Mouse (Mus musculus): Measurements from ENCODE around the gene Sapcd1. TPM values are rescaled to one million over a fixed set of nuclear protein-coding genes. Genes with fewer than 3 reads are reported as not detected.
"Not testable (repeated sequence)": the region's sequence is repeated elsewhere in the genome, so short reads cannot be mapped to it uniquely, and the experiment has no call there.

Gene Sapcd1
- polyA plus RNA-seq, 1 experiment: 7.3 TPM

GRCm38 (mm10) chr17:35043794-35044193 lies 16.0 kb upstream of the Sapcd1 start:
- Histone ChIP-seq H3K27me3 (ENCODE audit: control insufficient read depth, insufficient read depth, low read length) (no peaks in the 10 kb centered on the region), H3K27ac (ENCODE audit: insufficient read depth, low read length) (no peak overlapping the region), H3K4me1 (ENCODE audit: control insufficient read depth, insufficient read depth, insufficient read length) (peaks cover 10% of the 10 kb centered on the region), H3K36me3 (ENCODE audit: control insufficient read depth, insufficient read depth, low read length) (no peaks in the 10 kb centered on the region), H3K4me3 (ENCODE audit: extremely low read depth, insufficient read depth, insufficient read length) (no peak overlapping the region)
- TF ChIP-seq POLR2A (IDR thresholded peaks at IDR 0.05; ENCODE audit: low read depth, low read length): no peak
- no peak for TF ChIP-seq CTCF (IDR thresholded peaks at IDR 0.05; ENCODE audit: extremely low read depth, insufficient read depth, insufficient read length, insufficient replicate concordance)
- WGBS: 88% methylated on average over 4 of the region's 4 CpGs
- DNase-seq (ENCODE audit: low read depth in 1 of 2, low spot score in 2 of 2): no peak

DNA sequence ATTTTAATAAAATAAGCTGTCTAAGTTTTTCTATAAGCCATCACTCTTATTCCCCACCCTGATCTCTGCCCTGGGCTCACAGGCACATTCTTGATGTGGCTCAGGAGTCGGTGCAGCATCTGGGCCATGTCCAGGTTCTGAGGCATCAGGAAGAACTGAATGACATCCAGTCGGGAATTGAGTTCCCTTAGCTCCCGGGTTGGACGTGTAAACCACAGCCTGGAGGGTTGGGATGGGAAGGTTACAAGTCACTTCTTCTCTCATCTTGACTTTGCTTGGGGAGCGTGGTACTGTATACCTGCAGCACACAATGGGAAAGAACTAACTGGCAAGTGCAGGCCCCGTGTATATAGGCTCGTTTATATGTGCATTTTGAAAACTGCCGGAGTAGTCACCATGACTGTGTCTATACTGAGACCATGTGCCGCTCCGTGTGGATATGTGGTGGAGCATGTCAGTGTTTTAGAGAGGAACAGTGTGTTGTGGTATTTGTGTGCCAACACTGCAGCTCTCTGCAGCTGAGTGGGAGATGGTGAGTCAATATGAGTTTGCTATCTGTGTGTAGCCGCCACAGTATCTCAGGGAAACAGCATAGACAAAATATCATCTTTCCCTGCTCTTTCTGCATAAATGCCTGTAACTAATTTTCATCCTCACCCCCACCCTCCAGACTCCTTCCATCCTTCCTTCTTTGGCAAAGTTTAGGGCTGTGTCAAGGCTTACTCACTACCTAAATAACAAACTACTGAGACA lies 11.5 kb upstream of the Sapcd1 start:
- no peaks in the 10 kb centered on the region for H3K4me1 ChIP-seq (ENCODE audit: control insufficient read depth, insufficient read depth, insufficient read length)
- H3K27me3 ChIP-seq (ENCODE audit: control insufficient read depth, insufficient read depth, low read length): no peaks in the 10 kb centered on the region
- H3K4me3 ChIP-seq (ENCODE audit: extremely low read depth, insufficient read depth, insufficient read length): no peak overlapping the region
- H3K36me3 ChIP-seq (ENCODE audit: control insufficient read depth, insufficient read depth, low read length): no peaks in the 10 kb centered on the region
- DNase-seq (ENCODE audit: low read depth in 1 of 2, low spot score in 2 of 2): no peak
- WGBS: 94% methylated on average over 11 of the region's 11 CpGs
- no peak overlapping the region for H3K27ac ChIP-seq (ENCODE audit: insufficient read depth, low read length)
- TF ChIP-seq POLR2A (IDR thresholded peaks at IDR 0.05; ENCODE audit: low read depth, low read length) (no peak), CTCF (IDR thresholded peaks at IDR 0.05; ENCODE audit: extremely low read depth, insufficient read depth, insufficient read length, insufficient replicate concordance) (no peak)

GRCm38 (mm10) chr17:35034896-35035295 lies 7.1 kb upstream of the Sapcd1 start:
- TF ChIP-seq CTCF (IDR thresholded peaks at IDR 0.05; ENCODE audit: extremely low read depth, insufficient read depth, insufficient read length, insufficient replicate concordance) (no peak), POLR2A (IDR thresholded peaks at IDR 0.05; ENCODE audit: low read depth, low read length) (no peak)
- WGBS: 65% methylated on average over 6 of the region's 6 CpGs
- Histone ChIP-seq H3K27me3 (ENCODE audit: control insufficient read depth, insufficient read depth, low read length) (no peaks in the 10 kb centered on the region), H3K4me1 (ENCODE audit: control insufficient read depth, insufficient read depth, insufficient read length) (peaks cover 9% of the 10 kb centered on the region; the same call in 1 of the 2 replicates), H3K4me3 (ENCODE audit: extremely low read depth, insufficient read depth, insufficient read length) (no peak overlapping the region), H3K36me3 (ENCODE audit: control insufficient read depth, insufficient read depth, low read length) (no peaks in the 10 kb centered on the region), H3K27ac (ENCODE audit: insufficient read depth, low read length) (no peak overlapping the region)
- no peak for DNase-seq (ENCODE audit: low read depth in 1 of 2, low spot score in 2 of 2)

GRCm38 (mm10) chr17:35033703-35034102 lies 5.9 kb upstream of the Sapcd1 start:
- not testable (repeated sequence) for H3K4me3 ChIP-seq (ENCODE audit: extremely low read depth, insufficient read depth, insufficient read length); H3K27ac ChIP-seq (ENCODE audit: insufficient read depth, low read length); DNase-seq (ENCODE audit: low read depth in 1 of 2, low spot score in 2 of 2); H3K36me3 ChIP-seq (ENCODE audit: control insufficient read depth, insufficient read depth, low read length); H3K27me3 ChIP-seq (ENCODE audit: control insufficient read depth, insufficient read depth, low read length)
- H3K4me1 ChIP-seq (ENCODE audit: control insufficient read depth, insufficient read depth, insufficient read length): peaks cover 16% of the 10 kb centered on the region; the same call in 1 of the 2 replicates
- 76% methylated on average over 1 of the region's 1 CpGs for WGBS

DNA sequence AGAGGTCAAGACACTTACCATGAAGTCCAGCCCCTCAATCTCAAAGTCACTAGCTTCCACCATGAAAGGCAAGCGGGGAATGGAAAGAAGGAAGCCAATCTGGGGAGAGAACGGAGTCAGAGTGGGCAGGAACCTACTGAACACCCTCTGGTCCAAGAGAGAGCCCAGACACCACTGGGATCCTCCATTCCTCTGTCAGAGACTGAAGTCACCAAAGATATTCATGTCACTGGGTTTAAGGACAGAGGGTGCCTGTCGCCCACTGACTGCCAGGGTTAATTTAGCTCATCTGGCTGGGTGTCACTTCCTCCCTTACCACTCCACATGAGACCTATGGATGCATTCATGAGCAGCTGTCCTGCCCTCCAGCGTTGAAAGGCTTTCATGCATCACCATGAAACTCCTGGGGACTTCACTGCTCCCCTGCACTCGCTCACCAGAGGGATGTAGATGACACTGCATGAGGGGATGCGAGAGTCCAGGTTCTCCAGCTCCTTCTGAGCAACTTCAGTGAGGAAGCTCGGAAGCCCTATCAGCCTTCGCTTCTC lies 4.6 kb upstream of the Sapcd1 start:
- H3K4me1 ChIP-seq (ENCODE audit: control insufficient read depth, insufficient read depth, insufficient read length): peaks cover 20% of the 10 kb centered on the region; the same call in 1 of the 2 replicates
- no peaks in the 10 kb centered on the region for H3K27me3 ChIP-seq (ENCODE audit: control insufficient read depth, insufficient read depth, low read length)
- H3K4me3 ChIP-seq (ENCODE audit: extremely low read depth, insufficient read depth, insufficient read length): no peak overlapping the region
- WGBS: 66% methylated on average over 8 of the region's 8 CpGs
- no peaks in the 10 kb centered on the region for H3K36me3 ChIP-seq (ENCODE audit: control insufficient read depth, insufficient read depth, low read length)
- no peak for DNase-seq (ENCODE audit: low read depth in 1 of 2, low spot score in 2 of 2)
- no peak overlapping the region for H3K27ac ChIP-seq (ENCODE audit: insufficient read depth, low read length)
- TF ChIP-seq CTCF (IDR thresholded peaks at IDR 0.05; ENCODE audit: extremely low read depth, insufficient read depth, insufficient read length, insufficient replicate concordance): no peak
- TF ChIP-seq POLR2A (IDR thresholded peaks at IDR 0.05; ENCODE audit: low read depth, low read length): no peak

DNA sequence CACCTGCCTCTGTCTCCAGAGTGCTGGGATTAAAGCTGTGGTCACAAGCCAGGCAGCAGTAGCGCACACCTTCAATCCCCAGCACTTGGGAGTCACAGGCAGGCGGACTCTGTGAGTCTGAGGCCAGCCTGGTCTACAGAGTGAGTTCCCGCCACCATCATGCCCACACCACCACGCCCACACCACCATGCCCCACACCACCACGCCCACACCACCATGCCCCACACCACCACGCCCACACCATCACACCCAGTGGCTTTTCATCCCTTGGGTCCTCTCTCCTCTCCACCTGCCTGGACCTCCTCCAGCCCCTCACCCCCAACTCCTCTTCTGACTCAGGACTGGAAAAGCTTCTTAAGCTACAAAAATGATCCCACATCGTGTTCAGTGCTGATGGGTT lies 4.1 kb upstream of the Sapcd1 start:
- no peak for DNase-seq (ENCODE audit: low read depth in 1 of 2, low spot score in 2 of 2)
- Histone ChIP-seq H3K4me1 (ENCODE audit: control insufficient read depth, insufficient read depth, insufficient read length) (peaks cover 23% of the 10 kb centered on the region; the same call in 1 of the 2 replicates), H3K27me3 (ENCODE audit: control insufficient read depth, insufficient read depth, low read length) (no peaks in the 10 kb centered on the region), H3K27ac (ENCODE audit: insufficient read depth, low read length) (no peak overlapping the region), H3K36me3 (ENCODE audit: control insufficient read depth, insufficient read depth, low read length) (no peaks in the 10 kb centered on the region), H3K4me3 (ENCODE audit: extremely low read depth, insufficient read depth, insufficient read length) (no peak overlapping the region)
- TF ChIP-seq POLR2A (IDR thresholded peaks at IDR 0.05; ENCODE audit: low read depth, low read length) (no peak), CTCF (IDR thresholded peaks at IDR 0.05; ENCODE audit: extremely low read depth, insufficient read depth, insufficient read length, insufficient replicate concordance) (no peak)
- WGBS: 75% methylated on average over 7 of the region's 7 CpGs

- no peak overlapping the region for H3K4me3 ChIP-seq (ENCODE audit: extremely low read depth, insufficient read depth, insufficient read length)
- H3K27ac ChIP-seq (ENCODE audit: insufficient read depth, low read length): no peak overlapping the region
- no peaks in the 10 kb centered on the region for H3K36me3 ChIP-seq (ENCODE audit: control insufficient read depth, insufficient read depth, low read length)
- no peaks in the 10 kb centered on the region for H3K27me3 ChIP-seq (ENCODE audit: control insufficient read depth, insufficient read depth, low read length)
- DNase-seq (ENCODE audit: low read depth in 1 of 2, low spot score in 2 of 2): no peak
- TF ChIP-seq CTCF (IDR thresholded peaks at IDR 0.05; ENCODE audit: extremely low read depth, insufficient read depth, insufficient read length, insufficient replicate concordance) (no peak), POLR2A (IDR thresholded peaks at IDR 0.05; ENCODE audit: low read depth, low read length) (no peak)
- WGBS: 88% methylated on average over 11 of the region's 11 CpGs
- peaks cover 23% of the 10 kb centered on the region; the same call in 1 of the 2 replicates for H3K4me1 ChIP-seq (ENCODE audit: control insufficient read depth, insufficient read depth, insufficient read length)
Measured at GRCm38 (mm10) chr17:35031272-35031671, 3.5 kb upstream of the Sapcd1 start.
